Mouse (Mus musculus): Measurements from ENCODE around the gene Rnase2a. TPM values are rescaled to one million over a fixed set of nuclear protein-coding genes. Genes with fewer than 3 reads are reported as not detected.

The Rnase2a gene
- not detected in 2 replicates for polyA plus RNA-seq (2012; rRNA removed)

DNA sequence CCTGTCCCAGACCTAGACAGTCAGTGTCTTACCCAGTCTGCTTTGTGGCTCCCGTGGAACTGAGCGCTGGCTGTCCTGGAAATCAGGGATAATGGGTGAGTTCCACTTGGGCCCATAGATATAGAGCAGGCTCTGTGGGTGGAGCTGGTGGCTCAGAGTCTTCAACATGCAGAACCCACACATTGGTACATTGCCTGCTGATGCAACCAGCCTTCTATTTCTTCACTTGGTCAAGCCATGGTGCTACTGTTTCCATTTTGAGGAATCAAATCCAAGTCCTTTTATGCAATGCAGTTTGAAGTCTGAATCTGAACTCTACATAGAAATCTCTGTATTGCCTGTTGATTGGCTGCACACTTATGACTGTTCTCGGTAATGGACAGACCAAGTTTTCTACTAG lies at the start of gene Rnase2a:
Gene Rnase2a (minus strand): TSS at position 72 of the 400 bp plus-strand sequence.

Other genes starting within 250 kb of the Rnase2a start
- 0.10 TPM in 1 of 2 replicates, not detected in the other for gene Rnase10, start 248.4 kb downstream of the Rnase2a start, polyA plus RNA-seq (2012; rRNA removed)
- gene Rnase9, start 214.2 kb downstream of the Rnase2a start, polyA plus RNA-seq (2012; rRNA removed), result not detected in 2 replicates
- gene Rnase11, start 205.9 kb downstream of the Rnase2a start, polyA plus RNA-seq (2012; rRNA removed), result not detected in 2 replicates
- gene Rnase12, start 198.5 kb downstream of the Rnase2a start, polyA plus RNA-seq (2012; rRNA removed), result not detected in 2 replicates
- not detected in 2 replicates for gene Olfr750, start 181.7 kb downstream of the Rnase2a start, polyA plus RNA-seq (2012; rRNA removed)
- gene Rnase4, start 165.0 kb downstream of the Rnase2a start, polyA plus RNA-seq (2012; rRNA removed), result 110 and 159 TPM in 2 replicates
- 10.7 and 12.1 TPM in 2 replicates for gene Ang, start 165.0 kb downstream of the Rnase2a start, polyA plus RNA-seq (2012; rRNA removed)
- gene Eddm3b, start 141.7 kb downstream of the Rnase2a start, polyA plus RNA-seq (2012; rRNA removed), result 0.15 TPM in 1 of 2 replicates, not detected in the other
- gene Rnase6, start 132.2 kb downstream of the Rnase2a start, polyA plus RNA-seq (2012; rRNA removed), result 3.7 and 4.9 TPM in 2 replicates
- 1.7 and 3.5 TPM in 2 replicates for gene Rnase1, start 109.3 kb downstream of the Rnase2a start, polyA plus RNA-seq (2012; rRNA removed)
- not detected in 2 replicates for gene Rnase2b, start 93.9 kb downstream of the Rnase2a start, polyA plus RNA-seq (2012; rRNA removed)
- not detected in 2 replicates for gene Ang2, start 57.0 kb downstream of the Rnase2a start, polyA plus RNA-seq (2012; rRNA removed)
- not detected in 2 replicates for gene Ear14, start 52.7 kb downstream of the Rnase2a start, polyA plus RNA-seq (2012; rRNA removed)
- not detected in 2 replicates for gene Gm7247, start 105.6 kb upstream of the Rnase2a start, polyA plus RNA-seq (2012; rRNA removed)
- gene Vmn2r88, start 154.7 kb upstream of the Rnase2a start, polyA plus RNA-seq (2012; rRNA removed), result not detected in 2 replicates
- gene Vmn2r89, start 195.7 kb upstream of the Rnase2a start, polyA plus RNA-seq (2012; rRNA removed), result not detected in 2 replicates